Mouse (Mus musculus): ENCODE results near the gene Adgrg1. TPM values are rescaled to one million over a fixed set of nuclear protein-coding genes. Genes with fewer than 3 reads are reported as not detected.

Adgrg1 gene
- total and polyA plus RNA-seq, 3 experiments, result 52.1 to 107 (median 67.8) TPM

GRCm38 (mm10) chr8:94999004-94999403 is 24.5 kb downstream of the Adgrg1 start:
- peak; percentile 62 to 76 for DNase-seq
- Histone ChIP-seq H3K4me1 (ENCODE audit: control insufficient read depth, insufficient read depth, low read length) (peaks cover 28% of the 10 kb centered on the region), H3K4me3 (peak overlapping the region; percentile 34), H3K27ac (peak overlapping the region; percentile 93), H3K36me3 (ENCODE audit: control insufficient read depth, insufficient read depth, low read length) (no peaks in the 10 kb centered on the region), H3K9ac (ENCODE audit: low read depth, low read length) (peak overlapping the region; percentile 66), H3K27me3 (ENCODE audit: control insufficient read depth, insufficient read depth, low read length) (no peaks in the 10 kb centered on the region), H3K79me2 (replicated peaks; ENCODE audit: control insufficient read depth, insufficient read depth, low read length) (no peaks in the 10 kb centered on the region)
- 58% methylated on average over 6 of the region's 6 CpGs for WGBS
- no peak for TF ChIP-seq CTCF (IDR thresholded peaks at IDR 0.05)
- peak; percentile 93 for TF ChIP-seq EP300 (IDR thresholded peaks at IDR 0.05; ENCODE audit: insufficient read depth, low read depth, low read length)
- TF ChIP-seq POLR2A (IDR thresholded peaks at IDR 0.05; ENCODE audit: insufficient read depth, low read depth, low read length), result peak; percentile 83
- intact Hi-C loops (cut with DNase I), result no loop called here

- intact Hi-C loops (cut with DNase I), result loop anchor here (2.0 kb wide), 1 partner anchor 15 kb away; no protein-coding TSS in a partner anchor
- H3K4me3 ChIP-seq, result no peak overlapping the region
- peaks cover 28% of the 10 kb centered on the region for H3K4me1 ChIP-seq (ENCODE audit: control insufficient read depth, insufficient read depth, low read length)
- 52% methylated on average over 6 of the region's 6 CpGs for WGBS
- DNase-seq, result peak; percentile 63 to 75
- no peak overlapping the region for H3K9ac ChIP-seq (ENCODE audit: low read depth, low read length)
- no peaks in the 10 kb centered on the region for H3K27me3 ChIP-seq (ENCODE audit: control insufficient read depth, insufficient read depth, low read length)
- no peaks in the 10 kb centered on the region for H3K79me2 ChIP-seq (replicated peaks; ENCODE audit: control insufficient read depth, insufficient read depth, low read length)
- H3K27ac ChIP-seq, result peak overlapping the region; percentile 93
- no peak for TF ChIP-seq CTCF (IDR thresholded peaks at IDR 0.05)
- TF ChIP-seq EP300 (IDR thresholded peaks at IDR 0.05; ENCODE audit: insufficient read depth, low read depth, low read length), result peak; percentile 99
- TF ChIP-seq POLR2A (IDR thresholded peaks at IDR 0.05; ENCODE audit: insufficient read depth, low read depth, low read length), result peak; percentile 56; the same call in 1 of the 2 replicates
- H3K36me3 ChIP-seq (ENCODE audit: control insufficient read depth, insufficient read depth, low read length), result no peaks in the 10 kb centered on the region
These were observed 25.4 kb downstream of the Adgrg1 start for GRCm38 (mm10) chr8:94999956-95000355.

- Histone ChIP-seq H3K4me3 (peak overlapping the region; percentile 11), H3K27me3 (ENCODE audit: control insufficient read depth, insufficient read depth, low read length) (no peaks in the 10 kb centered on the region), H3K4me1 (ENCODE audit: control insufficient read depth, insufficient read depth, low read length) (peaks cover 28% of the 10 kb centered on the region), H3K36me3 (ENCODE audit: control insufficient read depth, insufficient read depth, low read length) (no peaks in the 10 kb centered on the region), H3K27ac (peak overlapping the region; percentile 93), H3K79me2 (replicated peaks; ENCODE audit: control insufficient read depth, insufficient read depth, low read length) (no peaks in the 10 kb centered on the region), H3K9ac (ENCODE audit: low read depth, low read length) (no peak overlapping the region)
- 17% methylated on average over 5 of the region's 5 CpGs for WGBS
- intact Hi-C loops (cut with DNase I), result loop anchor here (1.0 to 2.0 kb wide), 4 partner anchors 16 to 50 kb away; no protein-coding TSS in a partner anchor
- peak; percentile 76 to 77 for DNase-seq
- TF ChIP-seq POLR2A (IDR thresholded peaks at IDR 0.05; ENCODE audit: insufficient read depth, low read depth, low read length), result peak; percentile 93
- TF ChIP-seq EP300 (IDR thresholded peaks at IDR 0.05; ENCODE audit: insufficient read depth, low read depth, low read length), result no peak
- TF ChIP-seq CTCF (IDR thresholded peaks at IDR 0.05), result no peak
These were observed 26.1 kb downstream of the Adgrg1 start for GRCm38 (mm10) chr8:95000684-95001083.

- no peak for DNase-seq
- Histone ChIP-seq H3K79me2 (replicated peaks; ENCODE audit: control insufficient read depth, insufficient read depth, low read length) (no peaks in the 10 kb centered on the region), H3K27me3 (ENCODE audit: control insufficient read depth, insufficient read depth, low read length) (no peaks in the 10 kb centered on the region), H3K4me3 (peak overlapping the region; percentile 11), H3K27ac (peak overlapping the region; percentile 93), H3K36me3 (ENCODE audit: control insufficient read depth, insufficient read depth, low read length) (no peaks in the 10 kb centered on the region), H3K9ac (ENCODE audit: low read depth, low read length) (peak overlapping the region; percentile 3; the same call in 1 of the 2 replicates), H3K4me1 (ENCODE audit: control insufficient read depth, insufficient read depth, low read length) (peaks cover 28% of the 10 kb centered on the region)
- 51% methylated on average over 5 of the region's 5 CpGs for WGBS
- no peak for TF ChIP-seq CTCF (IDR thresholded peaks at IDR 0.05)
- TF ChIP-seq POLR2A (IDR thresholded peaks at IDR 0.05; ENCODE audit: insufficient read depth, low read depth, low read length), result no peak
- TF ChIP-seq EP300 (IDR thresholded peaks at IDR 0.05; ENCODE audit: insufficient read depth, low read depth, low read length), result no peak
- intact Hi-C loops (cut with DNase I), result loop anchor here (1.0 to 2.0 kb wide), 4 partner anchors 16 to 51 kb away; no protein-coding TSS in a partner anchor
These were observed 26.6 kb downstream of the Adgrg1 start for GRCm38 (mm10) chr8:95001165-95001564.

GRCm38 (mm10) chr8:95001655-95002054 is 27.1 kb downstream of the Adgrg1 start:
- peak; percentile 77 to 84 for DNase-seq
- 0 out of 2 replicates have a peak overlapping the region, but pooled peaks have one; percentile 3 for H3K9ac ChIP-seq (ENCODE audit: low read depth, low read length)
- intact Hi-C loops (cut with DNase I), result loop anchor here (1.0 to 2.0 kb wide), 5 partner anchors 17 to 202 kb away; no protein-coding TSS in a partner anchor
- no peaks in the 10 kb centered on the region for H3K36me3 ChIP-seq (ENCODE audit: control insufficient read depth, insufficient read depth, low read length)
- 5% methylated on average over 7 of the region's 7 CpGs for WGBS
- no peak overlapping the region for H3K4me3 ChIP-seq
- H3K27ac ChIP-seq, result peak overlapping the region; percentile 93
- peaks cover 28% of the 10 kb centered on the region for H3K4me1 ChIP-seq (ENCODE audit: control insufficient read depth, insufficient read depth, low read length)
- H3K79me2 ChIP-seq (replicated peaks; ENCODE audit: control insufficient read depth, insufficient read depth, low read length), result no peaks in the 10 kb centered on the region
- TF ChIP-seq POLR2A (IDR thresholded peaks at IDR 0.05; ENCODE audit: insufficient read depth, low read depth, low read length), result no peak
- peak; percentile 99 for TF ChIP-seq EP300 (IDR thresholded peaks at IDR 0.05; ENCODE audit: insufficient read depth, low read depth, low read length)
- peak; percentile 91 for TF ChIP-seq CTCF (IDR thresholded peaks at IDR 0.05)
- no peaks in the 10 kb centered on the region for H3K27me3 ChIP-seq (ENCODE audit: control insufficient read depth, insufficient read depth, low read length)

- no peak for DNase-seq
- no peaks in the 10 kb centered on the region for H3K79me2 ChIP-seq (replicated peaks; ENCODE audit: control insufficient read depth, insufficient read depth, low read length)
- H3K4me3 ChIP-seq, result no peak overlapping the region
- H3K36me3 ChIP-seq (ENCODE audit: control insufficient read depth, insufficient read depth, low read length), result no peaks in the 10 kb centered on the region
- intact Hi-C loops (cut with DNase I), result loop anchor here (1.0 kb wide), 1 partner anchor 201 kb away; no protein-coding TSS in a partner anchor
- no peak for TF ChIP-seq POLR2A (IDR thresholded peaks at IDR 0.05; ENCODE audit: insufficient read depth, low read depth, low read length)
- no peak overlapping the region for H3K9ac ChIP-seq (ENCODE audit: low read depth, low read length)
- 21% methylated on average over 8 of the region's 8 CpGs for WGBS
- peaks cover 26% of the 10 kb centered on the region for H3K4me1 ChIP-seq (ENCODE audit: control insufficient read depth, insufficient read depth, low read length)
- no peaks in the 10 kb centered on the region for H3K27me3 ChIP-seq (ENCODE audit: control insufficient read depth, insufficient read depth, low read length)
- peak overlapping the region; percentile 64 for H3K27ac ChIP-seq
These were observed 27.6 kb downstream of the Adgrg1 start for GRCm38 (mm10) chr8:95002089-95002655.
